Mouse (Mus musculus) MEL (cell line): Measurements from ENCODE around the gene Slc18a3.

ENCODE experiments used
- CTCF ChIP-seq, 3 experiments: IDR thresholded peaks in 2 of 3; conservative IDR thresholded peaks in 1 of 3; 2 replicates each; pipeline ENCODE4 v1.5.1; 2011 to 2012; ENCODE audit warnings: low read length in 3 of 3, low read depth in 2 of 3, mild to moderate bottlenecking in 2 of 3, improper control_type of control experiment in 1 of 3, inconsistent platforms in 1 of 3, mixed read lengths in 1 of 3, moderate library complexity in 1 of 3; ENCODE audit not compliant: control insufficient read depth in 1 of 3, insufficient read depth in 1 of 3, poor library complexity in 1 of 3, severe bottlenecking in 1 of 3
- GATA1 ChIP-seq: IDR thresholded peaks from 2 replicates; pipeline ENCODE4 v1.6.1; 2011; ENCODE audit warnings: low read depth, low read length, improper control_type of control experiment
- MAFK ChIP-seq: IDR thresholded peaks from 2 replicates; pipeline ENCODE4 v1.6.1; 2011; ENCODE audit warnings: low read depth, mild to moderate bottlenecking, low read length, improper control_type of control experiment, borderline replicate concordance
- NELFE ChIP-seq: IDR thresholded peaks from 2 replicates; pipeline ENCODE4 v1.6.1; 2011; ENCODE audit warnings: low read depth, low read length, improper control_type of control experiment
- POLR2A ChIP-seq, 2 experiments: IDR thresholded peaks; 2 replicates each; pipeline ENCODE4 v1.6.1; 2011 to 2012; ENCODE audit warnings: low read length in 2 of 2, mild to moderate bottlenecking in 2 of 2, control low read depth in 1 of 2, improper control_type of control experiment in 1 of 2, low read depth in 1 of 2, moderate library complexity in 1 of 2; ENCODE audit not compliant: control insufficient read depth in 1 of 2, insufficient read depth in 1 of 2, poor library complexity in 1 of 2
- POLR2AphosphoS5 ChIP-seq: IDR thresholded peaks from 2 replicates; pipeline ENCODE4 v1.6.1; 2012; ENCODE audit warnings: low read depth, borderline replicate concordance, mild to moderate bottlenecking, inconsistent platforms, low read length, moderate library complexity, mixed read lengths
- TCF12 ChIP-seq: IDR thresholded peaks from 2 replicates; pipeline ENCODE4 v1.6.1; 2014; ENCODE audit warnings: low read depth, mild to moderate bottlenecking, inconsistent platforms, low read length, improper control_type of control experiment, moderate library complexity

DNA sequence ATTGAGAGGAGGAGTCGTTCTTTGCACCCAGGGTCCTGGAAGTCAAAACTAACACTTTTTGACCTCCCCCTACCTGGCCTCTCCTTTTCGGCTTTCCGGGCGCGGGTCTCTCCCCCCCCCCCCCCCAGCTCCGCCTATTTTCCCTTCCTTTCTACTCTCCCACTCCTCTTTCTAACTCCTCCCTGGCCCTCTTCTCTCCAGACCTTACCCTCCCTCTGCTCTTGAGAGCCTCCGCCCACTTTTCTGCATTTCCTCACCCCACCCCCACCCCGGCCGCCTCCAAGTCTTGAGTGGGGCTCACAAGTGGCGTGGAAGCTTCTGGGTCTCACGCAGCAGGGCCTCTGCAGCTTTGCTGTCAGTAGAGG lies 838 bp upstream of the Slc18a3 start:
- TF ChIP-seq MAFK (no peak), POLR2A (IDR thresholded peaks at IDR 0.05; ENCODE audit: control insufficient read depth in 1 of 2, insufficient read depth in 1 of 2, low read depth in 1 of 2, low read length in 2 of 2, poor library complexity in 1 of 2) (no peak), TCF12 (no peak), POLR2AphosphoS5 (no peak), GATA1 (no peak), CTCF (IDR thresholded peaks at IDR 0.05 in 2 of 3, conservative IDR thresholded peaks at IDR 0.05 in 1 of 3; ENCODE audit: control insufficient read depth in 1 of 3, insufficient read depth in 1 of 3, low read depth in 2 of 3, low read length in 3 of 3, poor library complexity in 1 of 3, severe bottlenecking in 1 of 3) (no peak), NELFE (no peak)
